Mouse (Mus musculus) heart, adult 2 months (tissue): ENCODE measurements around the gene Phf3.

Experiments
- CTCF ChIP-seq: fragments of 200-600 bp; IDR thresholded peaks from 2 replicates; pipeline ENCODE4 v1.8.1; 2022; ENCODE audit warnings: antibody characterized with exemption, mild to moderate bottlenecking, moderate library complexity
- EP300 ChIP-seq: fragments of 200-500 bp; IDR thresholded peaks from 2 replicates; pipeline ENCODE4 v1.6.1; 2011; ENCODE audit warnings: low read depth, low read length, control low read depth; ENCODE audit not compliant: insufficient read depth
- POLR2A ChIP-seq: fragments of 200-500 bp; IDR thresholded peaks from 2 replicates; pipeline ENCODE4 v1.6.1; 2011; ENCODE audit warnings: mild to moderate bottlenecking, low read depth, low read length, control low read depth; ENCODE audit not compliant: insufficient read depth

GRCm38 (mm10) chr1:30808101-30808699, 65.5 kb downstream of the Phf3 start:
- TF ChIP-seq POLR2A: no peak
- TF ChIP-seq CTCF: no peak
- no peak for TF ChIP-seq EP300
